Mouse (Mus musculus): ENCODE data around the gene Grrp1. TPM values are rescaled to one million over a fixed set of nuclear protein-coding genes. Genes with fewer than 3 reads are reported as not detected.

The Grrp1 gene
- polyA plus RNA-seq, 1 experiment from 2014 or later = 16.2 TPM

Other genes with a start within 250 kb of the Grrp1 start
- 0.37 and 0.44 TPM in 2 replicates for gene Lin28a, start 235.3 kb downstream of the Grrp1 start, polyA plus RNA-seq (2015; fragmentation: Nextera tagmentation; extraction: Ambion mirVana)
- gene Zfp683, start 200.3 kb downstream of the Grrp1 start, polyA plus RNA-seq (2015; fragmentation: Nextera tagmentation; extraction: Ambion mirVana) = not detected in 2 replicates
- 3.8 and 6.6 TPM in 2 replicates for gene Crybg2, start 193.3 kb downstream of the Grrp1 start, polyA plus RNA-seq (2015; fragmentation: Nextera tagmentation; extraction: Ambion mirVana)
- 0.92 and 2.1 TPM in 2 replicates for gene Cd52, start 159.0 kb downstream of the Grrp1 start, polyA plus RNA-seq (2015; fragmentation: Nextera tagmentation; extraction: Ambion mirVana)
- gene Ubxn11, start 151.5 kb downstream of the Grrp1 start, polyA plus RNA-seq (2015; fragmentation: Nextera tagmentation; extraction: Ambion mirVana) = 18.4 and 19.0 TPM in 2 replicates
- gene Sh3bgrl3, start 125.3 kb downstream of the Grrp1 start, polyA plus RNA-seq (2015; fragmentation: Nextera tagmentation; extraction: Ambion mirVana) = 421 and 430 TPM in 2 replicates
- 16.7 and 18.1 TPM in 2 replicates for gene Cep85, start 67.0 kb downstream of the Grrp1 start, polyA plus RNA-seq (2015; fragmentation: Nextera tagmentation; extraction: Ambion mirVana)
- not detected in 2 replicates for gene Gm7534, start 51.1 kb downstream of the Grrp1 start, polyA plus RNA-seq (2015; fragmentation: Nextera tagmentation; extraction: Ambion mirVana)
- gene Catsper4, start 26.7 kb downstream of the Grrp1 start, polyA plus RNA-seq (2015; fragmentation: Nextera tagmentation; extraction: Ambion mirVana) = not detected in 2 replicates
- 0.11 and 0.13 TPM in 2 replicates for gene Cnksr1, start 15.7 kb downstream of the Grrp1 start, polyA plus RNA-seq (2015; fragmentation: Nextera tagmentation; extraction: Ambion mirVana)
- 0.24 and 0.51 TPM in 2 replicates for gene E130218I03Rik, start 10.4 kb downstream of the Grrp1 start, polyA plus RNA-seq (2015; fragmentation: Nextera tagmentation; extraction: Ambion mirVana)
- gene Zfp593, start 8.5 kb downstream of the Grrp1 start, polyA plus RNA-seq (2015; fragmentation: Nextera tagmentation; extraction: Ambion mirVana) = 12.4 and 13.4 TPM in 2 replicates
- not detected in 2 replicates for gene Gm30191, start 7.2 kb downstream of the Grrp1 start, polyA plus RNA-seq (2015; fragmentation: Nextera tagmentation; extraction: Ambion mirVana)
- 44.9 and 46.5 TPM in 2 replicates for gene Pdik1l, start 33.8 kb upstream of the Grrp1 start, polyA plus RNA-seq (2015; fragmentation: Nextera tagmentation; extraction: Ambion mirVana)
- 0.45 and 0.62 TPM in 2 replicates for gene Trim63, start 61.0 kb upstream of the Grrp1 start, polyA plus RNA-seq (2015; fragmentation: Nextera tagmentation; extraction: Ambion mirVana)
- 0.26 and 0.30 TPM in 2 replicates for gene Slc30a2, start 89.1 kb upstream of the Grrp1 start, polyA plus RNA-seq (2015; fragmentation: Nextera tagmentation; extraction: Ambion mirVana)
- gene Extl1, start 129.7 kb upstream of the Grrp1 start, polyA plus RNA-seq (2015; fragmentation: Nextera tagmentation; extraction: Ambion mirVana) = 0.45 and 0.58 TPM in 2 replicates
- 7.5 and 8.8 TPM in 2 replicates for gene Pafah2, start 142.2 kb upstream of the Grrp1 start, polyA plus RNA-seq (2015; fragmentation: Nextera tagmentation; extraction: Ambion mirVana)
- gene Stmn1, start 214.2 kb upstream of the Grrp1 start, polyA plus RNA-seq (2015; fragmentation: Nextera tagmentation; extraction: Ambion mirVana) = 7,758 and 8,549 TPM in 2 replicates
- gene Paqr7, start 242.6 kb upstream of the Grrp1 start, polyA plus RNA-seq (2015; fragmentation: Nextera tagmentation; extraction: Ambion mirVana) = 27.2 and 36.2 TPM in 2 replicates

Data from midbrain, embryonic 16.5 days (tissue).